Mouse (Mus musculus) forebrain, postnatal 0 days (tissue): ENCODE measurements around the gene Gfpt2. TPM values are rescaled to one million over a fixed set of nuclear protein-coding genes. Genes with fewer than 3 reads are reported as not detected.

Experiments used
- ATAC-seq: fragments of 200-750 bp; cut with Nextera tagmentation; 2 replicates; pipeline ENCODE4 v1.8.0; 2017; ENCODE audit warnings: mild to moderate bottlenecking, moderate library complexity
- DNase-seq: peaks from one replicate; pipeline ENCODE4 v3.0.0-alpha.2; 2015
- H3K27ac ChIP-seq: fragments of 300-500 bp; sonication (generic); 2 replicates; pipeline ENCODE4 v1.5.1; 2014; ENCODE audit warnings: low read depth, mild to moderate bottlenecking, antibody characterized with exemption, low read length, moderate library complexity, mixed read lengths
- H3K27me3 ChIP-seq: fragments of 300-500 bp; sonication (generic); 2 replicates; pipeline ENCODE4 v1.6.1; 2014; ENCODE audit warnings: mild to moderate bottlenecking, low read length, mixed read lengths; ENCODE audit not compliant: insufficient read depth
- H3K36me3 ChIP-seq: fragments of 300-500 bp; sonication (generic); 2 replicates; pipeline ENCODE4 v1.6.1; 2014; ENCODE audit warnings: mild to moderate bottlenecking, moderate library complexity; ENCODE audit not compliant: insufficient read depth
- H3K4me1 ChIP-seq: fragments of 300-500 bp; sonication (generic); 2 replicates; pipeline ENCODE4 v1.6.1; 2014; ENCODE audit warnings: antibody characterized with exemption; ENCODE audit not compliant: insufficient read depth
- H3K4me2 ChIP-seq: fragments of 300-500 bp; sonication (generic); 2 replicates; pipeline ENCODE4 v1.6.1; 2014; ENCODE audit warnings: low read depth, mild to moderate bottlenecking, moderate library complexity
- H3K4me3 ChIP-seq: fragments of 300-500 bp; sonication (generic); 2 replicates; pipeline ENCODE4 v1.5.1; 2014; ENCODE audit warnings: low read depth, low read length, mixed read lengths
- H3K9ac ChIP-seq: fragments of 300-500 bp; sonication (generic); 2 replicates; pipeline ENCODE4 v1.6.1; 2014; ENCODE audit warnings: mild to moderate bottlenecking
- H3K9me3 ChIP-seq: fragments of 300-500 bp; sonication (generic); 2 replicates; pipeline ENCODE4 v1.6.1; 2016; ENCODE audit warnings: low read length
- CTCF ChIP-seq: sonication (generic); IDR thresholded peaks from 2 replicates; pipeline ENCODE4 v1.5.1; 2016; ENCODE audit warnings: antibody characterized with exemption, control low read depth, low read depth
- WGBS: fragments of 180-500 bp; shearing (Covaris S2); extraction: QIAGEN DNeasy Blood & Tissue Kit; methylation state at CpG from one replicate; pipeline ENCODE4 v1.1.7; 2014; 5-methylcytosine and 5-hydroxymethylcytosine counted together
- polyA plus RNA-seq: library from polyadenylated mRNA; unstranded; fragments of >200 nt; fragmentation: Nextera tagmentation; extraction: Ambion mirVana; gene quantifications from 2 replicates; pipeline ENCODE4 v1.2.1, GENCODE M21; 2015
- total RNA-seq: library from RNA; depleted of rRNA; stranded (reverse); fragments of >200 nt; gene quantifications from 2 replicates; pipeline ENCODE4 v1.2.3, GENCODE M21; 2014

The Gfpt2 gene
- total and polyA plus RNA-seq, 2 experiments from 2014 or later, result 5.5 to 7.4 TPM

GRCm38 (mm10) chr11:49770676-49771550, 23.1 kb upstream of the Gfpt2 start:
- no peak for DNase-seq
- TF ChIP-seq CTCF, result no peak
- H3K36me3 ChIP-seq, result no peaks in the 10 kb centered on the region
- no peak overlapping the region for H3K9ac ChIP-seq
- no peak overlapping the region for H3K4me3 ChIP-seq
- WGBS, result 83% methylated on average over 9 of the region's 9 CpGs
- no peaks in the 10 kb centered on the region for H3K27me3 ChIP-seq
- H3K9me3 ChIP-seq, result no peaks in the 10 kb centered on the region
- ATAC-seq, result no peak
- no peak overlapping the region for H3K27ac ChIP-seq
- H3K4me2 ChIP-seq, result no peak overlapping the region
- H3K4me1 ChIP-seq, result no peaks in the 10 kb centered on the region

GRCm38 (mm10) chr11:49772251-49772650, 21.7 kb upstream of the Gfpt2 start:
- Histone ChIP-seq H3K4me2 (no peak overlapping the region), H3K4me1 (no peaks in the 10 kb centered on the region), H3K4me3 (no peak overlapping the region), H3K27ac (no peak overlapping the region), H3K9ac (no peak overlapping the region), H3K27me3 (no peaks in the 10 kb centered on the region), H3K9me3 (no peaks in the 10 kb centered on the region), H3K36me3 (no peaks in the 10 kb centered on the region)
- TF ChIP-seq CTCF, result no peak
- WGBS, result 62% methylated on average over 5 of the region's 5 CpGs
- no peak for ATAC-seq
- DNase-seq, result no peak

GRCm38 (mm10) chr11:49774894-49775293, 19.1 kb upstream of the Gfpt2 start:
- Histone ChIP-seq H3K9ac (no peak overlapping the region), H3K27me3 (no peaks in the 10 kb centered on the region), H3K4me2 (no peak overlapping the region), H3K4me1 (no peaks in the 10 kb centered on the region), H3K4me3 (no peak overlapping the region), H3K36me3 (no peaks in the 10 kb centered on the region), H3K9me3 (no peaks in the 10 kb centered on the region), H3K27ac (no peak overlapping the region)
- WGBS, result 76% methylated on average over 4 of the region's 4 CpGs
- DNase-seq, result no peak
- TF ChIP-seq CTCF, result no peak
- no peak for ATAC-seq

- Histone ChIP-seq H3K4me1 (no peaks in the 10 kb centered on the region), H3K27me3 (no peaks in the 10 kb centered on the region), H3K27ac (no peak overlapping the region), H3K36me3 (no peaks in the 10 kb centered on the region), H3K9ac (no peak overlapping the region), H3K4me3 (no peak overlapping the region), H3K4me2 (no peak overlapping the region), H3K9me3 (no peaks in the 10 kb centered on the region)
- no peak for TF ChIP-seq CTCF
- ATAC-seq, result peak; percentile 38; the same call in 1 of the 2 replicates
- DNase-seq, result peak; percentile 7
- 74% methylated on average over 6 of the region's 6 CpGs for WGBS
These were observed 15.1 kb upstream of the Gfpt2 start for GRCm38 (mm10) chr11:49778844-49779243.

- H3K9ac ChIP-seq, result no peak overlapping the region
- H3K4me1 ChIP-seq, result no peaks in the 10 kb centered on the region
- H3K27me3 ChIP-seq, result no peaks in the 10 kb centered on the region
- ATAC-seq, result no peak
- 79% methylated on average over 4 of the region's 4 CpGs for WGBS
- no peak overlapping the region for H3K4me2 ChIP-seq
- no peaks in the 10 kb centered on the region for H3K36me3 ChIP-seq
- no peak overlapping the region for H3K4me3 ChIP-seq
- DNase-seq, result no peak
- no peak overlapping the region for H3K27ac ChIP-seq
- H3K9me3 ChIP-seq, result no peaks in the 10 kb centered on the region
- TF ChIP-seq CTCF, result no peak
These were observed 13.7 kb upstream of the Gfpt2 start for GRCm38 (mm10) chr11:49780161-49780817.

GRCm38 (mm10) chr11:49781833-49782399, 12.1 kb upstream of the Gfpt2 start:
- Histone ChIP-seq H3K9me3 (no peaks in the 10 kb centered on the region), H3K4me2 (no peak overlapping the region), H3K4me1 (no peaks in the 10 kb centered on the region), H3K36me3 (no peaks in the 10 kb centered on the region), H3K4me3 (no peak overlapping the region), H3K27me3 (no peaks in the 10 kb centered on the region), H3K27ac (no peak overlapping the region), H3K9ac (no peak overlapping the region)
- 64% methylated on average over 6 of the region's 6 CpGs for WGBS
- TF ChIP-seq CTCF, result no peak
- DNase-seq, result no peak
- ATAC-seq, result no peak

GRCm38 (mm10) chr11:49793131-49793530, 847 bp upstream of the Gfpt2 start:
- 12% methylated on average over 14 of the region's 14 CpGs for WGBS
- Histone ChIP-seq H3K27me3 (no peaks in the 10 kb centered on the region), H3K4me2 (no peak overlapping the region), H3K9ac (no peak overlapping the region), H3K27ac (no peak overlapping the region), H3K4me3 (no peak overlapping the region), H3K36me3 (no peaks in the 10 kb centered on the region), H3K4me1 (0 out of 2 replicates have a peak, but pooled peaks cover 8% of the 10 kb centered on the region), H3K9me3 (no peaks in the 10 kb centered on the region)
- DNase-seq (no peak), ATAC-seq (no peak)
- TF ChIP-seq CTCF, result no peak
